Mouse (Mus musculus): ENCODE measurements around the gene Gucy1b2.

GRCm38 (mm10) chr14:62353793-62354192 is 102.3 kb downstream of the Gucy1b2 start:
- TF ChIP-seq POLR2A (IDR thresholded peaks at IDR 0.05; ENCODE audit: control insufficient read depth, extremely low read depth, insufficient read depth, low read length, poor library complexity) = no peak
- TF ChIP-seq CTCF (IDR thresholded peaks at IDR 0.05; ENCODE audit: borderline replicate concordance, control insufficient read depth, extremely low read depth, insufficient read depth, low read length, poor library complexity) = no peak
